Mouse (Mus musculus): ENCODE results near the gene Pax8. TPM values are rescaled to one million over a fixed set of nuclear protein-coding genes. Genes with fewer than 3 reads are reported as not detected.

Gene Pax8
- polyA plus RNA-seq, 1 experiment from 2014 or later = not detected

DNA sequence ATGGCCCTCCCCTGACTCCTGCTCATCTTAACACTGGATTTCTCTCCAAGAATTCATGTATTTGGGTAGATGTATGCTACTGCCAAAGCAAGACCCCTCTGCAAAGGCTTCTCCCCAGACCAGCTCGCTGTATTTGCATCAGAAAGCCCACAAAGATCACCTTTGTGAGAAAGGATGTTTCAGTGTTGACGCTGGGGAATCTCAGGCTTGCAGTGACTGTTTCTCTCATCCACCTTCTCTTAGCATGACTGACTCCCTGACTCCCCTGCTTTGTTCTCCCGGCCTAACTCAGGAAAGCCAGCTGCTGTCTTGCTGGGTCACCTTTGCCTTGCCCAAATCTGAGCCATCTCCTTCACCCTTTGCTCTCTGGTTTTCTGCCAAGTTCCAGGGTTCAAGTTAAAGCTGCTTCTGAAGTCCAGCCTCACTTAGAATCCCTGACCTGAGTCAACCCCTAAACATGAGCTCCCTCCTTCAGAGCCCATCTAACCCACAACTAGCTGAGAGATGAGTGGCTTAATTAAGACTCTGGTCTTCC is 32.1 kb downstream of the Pax8 start:
- WGBS = 58% methylated on average over 3 of the region's 3 CpGs
- Histone ChIP-seq H3K36me3 (ENCODE audit: control insufficient read depth, insufficient read depth, low read length) (no peaks in the 10 kb centered on the region), H3K4me2 (ENCODE audit: low read length) (no peak overlapping the region), H3K27ac (replicated peaks in 1 of 2; ENCODE audit: control insufficient read depth in 1 of 2, insufficient read depth in 1 of 2, low read depth in 2 of 2, low read length in 2 of 2) (no peak overlapping the region), H3K9ac (ENCODE audit: low read length) (no peak overlapping the region), H3K4me1 (ENCODE audit: control insufficient read depth in 2 of 2, insufficient read depth in 2 of 2, low read length in 2 of 2) (no peaks in the 10 kb centered on the region), H3K9me3 (ENCODE audit: control insufficient read depth, low read length) (no peaks in the 10 kb centered on the region), H3K27me3 (ENCODE audit: control insufficient read depth, insufficient read depth, low read length) (no peaks in the 10 kb centered on the region), H3K4me3 (ENCODE audit: control insufficient read depth in 1 of 2, insufficient read depth in 1 of 2, low read depth in 1 of 2, low read length in 2 of 2) (no peak overlapping the region)
- no peak for ATAC-seq (ENCODE audit: insufficient number of reproducible peaks, insufficient read depth, low FRiP score, low read depth)

DNA sequence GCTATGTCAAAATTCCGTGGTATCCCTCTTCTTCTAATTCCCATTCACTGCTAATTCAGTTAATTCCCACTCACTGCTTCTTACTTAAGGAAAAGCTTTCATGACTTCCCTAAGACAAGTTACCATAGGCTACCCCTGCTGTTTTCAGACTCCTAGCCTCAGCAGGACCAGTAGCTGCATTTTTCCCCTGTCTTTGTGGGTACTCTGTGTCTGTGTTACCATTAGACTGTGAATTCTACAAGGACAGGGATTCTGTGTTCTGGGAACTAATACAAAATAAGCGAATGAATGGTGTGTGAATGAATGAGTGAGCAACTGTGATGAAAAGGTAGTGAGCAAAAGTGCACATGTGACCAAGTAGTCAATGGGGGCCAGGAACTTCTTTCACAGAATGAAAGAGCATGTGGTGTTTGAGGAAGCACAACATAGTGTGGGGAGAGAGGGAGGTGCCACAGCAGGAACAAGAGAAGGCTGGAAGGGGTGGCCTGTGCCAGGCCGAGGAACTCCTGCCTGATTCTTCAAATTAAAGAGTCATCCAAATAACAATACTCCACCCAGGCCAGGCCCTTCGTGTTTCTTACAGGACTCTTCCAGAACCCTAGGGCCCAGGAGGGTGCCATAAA is 33.0 kb downstream of the Pax8 start:
- no peak overlapping the region for H3K4me3 ChIP-seq (ENCODE audit: control insufficient read depth in 1 of 2, insufficient read depth in 1 of 2, low read depth in 1 of 2, low read length in 2 of 2)
- H3K27me3 ChIP-seq (ENCODE audit: control insufficient read depth, insufficient read depth, low read length) = no peaks in the 10 kb centered on the region
- no peak overlapping the region for H3K4me2 ChIP-seq (ENCODE audit: low read length)
- H3K9ac ChIP-seq (ENCODE audit: low read length) = no peak overlapping the region
- no peaks in the 10 kb centered on the region for H3K4me1 ChIP-seq (ENCODE audit: control insufficient read depth in 2 of 2, insufficient read depth in 2 of 2, low read length in 2 of 2)
- H3K27ac ChIP-seq (replicated peaks in 1 of 2; ENCODE audit: control insufficient read depth in 1 of 2, insufficient read depth in 1 of 2, low read depth in 2 of 2, low read length in 2 of 2) = no peak overlapping the region
- H3K9me3 ChIP-seq (ENCODE audit: control insufficient read depth, low read length) = no peaks in the 10 kb centered on the region
- ATAC-seq (ENCODE audit: insufficient number of reproducible peaks, insufficient read depth, low FRiP score, low read depth) = no peak
- WGBS = 56% methylated on average over 4 of the region's 4 CpGs
- H3K36me3 ChIP-seq (ENCODE audit: control insufficient read depth, insufficient read depth, low read length) = no peaks in the 10 kb centered on the region

DNA sequence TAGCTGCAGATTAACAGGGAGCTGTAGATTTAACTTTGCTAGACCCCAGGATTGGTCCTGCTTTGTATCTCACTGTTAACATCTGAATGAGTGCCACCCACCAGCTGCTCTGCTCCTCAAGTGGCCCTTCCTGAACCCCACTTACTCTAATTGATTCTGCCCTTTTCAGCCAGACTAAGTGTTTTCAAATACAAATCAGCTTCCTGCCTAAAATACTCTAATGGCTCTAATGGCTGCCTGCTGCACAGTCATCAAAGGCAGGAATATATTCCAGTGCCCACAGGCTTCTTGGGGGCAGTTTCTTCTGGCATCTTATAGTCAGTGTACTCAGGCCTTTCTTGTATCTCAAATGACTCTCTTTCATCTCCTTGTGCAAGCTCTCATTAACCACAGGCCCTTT is 33.5 kb downstream of the Pax8 start:
- ATAC-seq (ENCODE audit: insufficient number of reproducible peaks, insufficient read depth, low FRiP score, low read depth) = no peak

DNA sequence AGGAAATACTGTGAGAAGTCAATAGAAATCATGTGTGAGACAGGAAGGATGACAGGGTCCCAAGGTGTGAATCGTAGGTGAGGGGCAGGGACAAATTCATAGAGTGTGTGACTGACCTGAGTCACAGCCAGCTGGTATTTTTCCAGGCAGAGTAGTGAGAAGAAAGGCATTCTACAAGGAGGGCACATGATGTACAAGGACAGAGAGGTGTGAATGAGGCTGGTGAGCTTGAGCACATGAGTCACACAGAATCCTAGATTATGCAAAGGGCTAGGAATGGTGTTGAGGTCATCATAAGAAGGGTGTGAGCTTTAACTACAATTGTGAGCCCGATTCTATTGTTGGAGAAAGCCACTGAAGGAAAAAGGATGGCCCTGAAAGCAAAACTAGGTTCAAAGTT is 35.3 kb downstream of the Pax8 start:
- Histone ChIP-seq H3K4me2 (ENCODE audit: low read length) (no peak overlapping the region), H3K9me3 (ENCODE audit: control insufficient read depth, low read length) (no peaks in the 10 kb centered on the region), H3K4me3 (ENCODE audit: control insufficient read depth in 1 of 2, insufficient read depth in 1 of 2, low read depth in 1 of 2, low read length in 2 of 2) (no peak overlapping the region), H3K9ac (ENCODE audit: low read length) (no peak overlapping the region), H3K27me3 (ENCODE audit: control insufficient read depth, insufficient read depth, low read length) (no peaks in the 10 kb centered on the region), H3K27ac (replicated peaks in 1 of 2; ENCODE audit: control insufficient read depth in 1 of 2, insufficient read depth in 1 of 2, low read depth in 2 of 2, low read length in 2 of 2) (no peak overlapping the region), H3K36me3 (ENCODE audit: control insufficient read depth, insufficient read depth, low read length) (no peaks in the 10 kb centered on the region), H3K4me1 (ENCODE audit: control insufficient read depth in 2 of 2, insufficient read depth in 2 of 2, low read length in 2 of 2) (no peaks in the 10 kb centered on the region)
- no peak for ATAC-seq (ENCODE audit: insufficient number of reproducible peaks, insufficient read depth, low FRiP score, low read depth)
- WGBS = 63% methylated on average over 2 of the region's 2 CpGs

More for the DNA sequence above, 33.5 kb downstream of the Pax8 start:
- Histone ChIP-seq H3K36me3 (ENCODE audit: control insufficient read depth, insufficient read depth, low read length) (no peaks in the 10 kb centered on the region), H3K9ac (ENCODE audit: low read length) (no peak overlapping the region), H3K27me3 (ENCODE audit: control insufficient read depth, insufficient read depth, low read length) (no peaks in the 10 kb centered on the region), H3K4me2 (ENCODE audit: low read length) (no peak overlapping the region), H3K27ac (replicated peaks in 1 of 2; ENCODE audit: control insufficient read depth in 1 of 2, insufficient read depth in 1 of 2, low read depth in 2 of 2, low read length in 2 of 2) (no peak overlapping the region), H3K4me3 (ENCODE audit: control insufficient read depth in 1 of 2, insufficient read depth in 1 of 2, low read depth in 1 of 2, low read length in 2 of 2) (no peak overlapping the region), H3K4me1 (ENCODE audit: control insufficient read depth in 2 of 2, insufficient read depth in 2 of 2, low read length in 2 of 2) (no peaks in the 10 kb centered on the region), H3K9me3 (ENCODE audit: control insufficient read depth, low read length) (no peaks in the 10 kb centered on the region)

DNA sequence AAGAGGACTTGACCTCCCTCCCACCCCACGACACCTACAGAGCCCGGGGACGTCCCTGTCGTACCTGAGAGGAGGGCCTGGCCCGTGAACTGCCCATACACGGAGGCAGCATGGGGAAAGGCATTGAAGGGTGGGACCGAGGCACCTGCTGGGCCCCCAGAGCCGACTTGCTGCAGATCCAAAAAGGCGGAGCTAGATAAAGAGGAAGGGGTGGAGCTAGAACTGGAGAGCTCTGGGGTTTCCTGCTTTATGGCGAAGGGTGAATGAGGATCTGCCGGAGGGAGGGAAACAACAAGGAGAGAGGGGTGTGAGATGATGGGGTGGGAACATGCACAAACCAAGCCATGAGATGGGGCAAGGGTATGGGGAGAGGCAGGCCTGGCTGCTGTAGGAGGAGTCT is 39.7 kb downstream of the Pax8 start:
- Histone ChIP-seq H3K4me2 (ENCODE audit: low read length) (no peak overlapping the region), H3K9ac (ENCODE audit: low read length) (no peak overlapping the region), H3K9me3 (ENCODE audit: control insufficient read depth, low read length) (no peaks in the 10 kb centered on the region), H3K27ac (replicated peaks in 1 of 2; ENCODE audit: control insufficient read depth in 1 of 2, insufficient read depth in 1 of 2, low read depth in 2 of 2, low read length in 2 of 2) (no peak overlapping the region), H3K27me3 (ENCODE audit: control insufficient read depth, insufficient read depth, low read length) (no peaks in the 10 kb centered on the region), H3K4me3 (ENCODE audit: control insufficient read depth in 1 of 2, insufficient read depth in 1 of 2, low read depth in 1 of 2, low read length in 2 of 2) (no peak overlapping the region), H3K36me3 (ENCODE audit: control insufficient read depth, insufficient read depth, low read length) (no peaks in the 10 kb centered on the region), H3K4me1 (ENCODE audit: control insufficient read depth in 2 of 2, insufficient read depth in 2 of 2, low read length in 2 of 2) (peaks cover 3 to 6% of the 10 kb centered on the region in 2 experiments; a peak in 2 of 4 replicates)
- WGBS = 65% methylated on average over 11 of the region's 11 CpGs
- ATAC-seq (ENCODE audit: insufficient number of reproducible peaks, insufficient read depth, low FRiP score, low read depth) = no peak

DNA sequence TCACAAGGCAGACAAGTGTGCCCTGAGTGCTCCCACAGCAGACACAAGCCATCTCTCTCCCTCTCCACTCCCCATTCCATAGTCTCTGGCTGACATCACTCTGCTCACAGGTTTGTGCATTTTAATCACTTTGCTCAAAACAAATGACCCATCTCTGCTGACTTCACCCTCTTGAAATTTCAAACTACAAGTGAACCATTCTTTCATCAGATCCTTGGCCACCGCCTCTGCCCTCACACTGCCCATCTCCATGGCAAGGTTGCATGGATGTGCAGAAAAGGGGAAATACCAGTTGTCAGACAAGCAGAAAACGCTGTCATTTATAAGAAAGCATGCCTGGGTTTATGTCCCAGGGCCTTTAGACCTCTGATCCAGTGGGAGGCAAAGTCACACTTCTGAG is 40.7 kb downstream of the Pax8 start:
- Histone ChIP-seq H3K27me3 (ENCODE audit: control insufficient read depth, insufficient read depth, low read length) (no peaks in the 10 kb centered on the region), H3K36me3 (ENCODE audit: control insufficient read depth, insufficient read depth, low read length) (no peaks in the 10 kb centered on the region), H3K4me1 (ENCODE audit: control insufficient read depth in 2 of 2, insufficient read depth in 2 of 2, low read length in 2 of 2) (peaks cover 3 to 6% of the 10 kb centered on the region in 2 experiments; a peak in 2 of 4 replicates), H3K9ac (ENCODE audit: low read length) (no peak overlapping the region), H3K9me3 (ENCODE audit: control insufficient read depth, low read length) (no peaks in the 10 kb centered on the region), H3K27ac (replicated peaks in 1 of 2; ENCODE audit: control insufficient read depth in 1 of 2, insufficient read depth in 1 of 2, low read depth in 2 of 2, low read length in 2 of 2) (no peak overlapping the region), H3K4me3 (ENCODE audit: control insufficient read depth in 1 of 2, insufficient read depth in 1 of 2, low read depth in 1 of 2, low read length in 2 of 2) (no peak overlapping the region), H3K4me2 (ENCODE audit: low read length) (no peak overlapping the region)
- 75% methylated on average over 2 of the region's 2 CpGs for WGBS
- ATAC-seq (ENCODE audit: insufficient number of reproducible peaks, insufficient read depth, low FRiP score, low read depth) = no peak

DNA sequence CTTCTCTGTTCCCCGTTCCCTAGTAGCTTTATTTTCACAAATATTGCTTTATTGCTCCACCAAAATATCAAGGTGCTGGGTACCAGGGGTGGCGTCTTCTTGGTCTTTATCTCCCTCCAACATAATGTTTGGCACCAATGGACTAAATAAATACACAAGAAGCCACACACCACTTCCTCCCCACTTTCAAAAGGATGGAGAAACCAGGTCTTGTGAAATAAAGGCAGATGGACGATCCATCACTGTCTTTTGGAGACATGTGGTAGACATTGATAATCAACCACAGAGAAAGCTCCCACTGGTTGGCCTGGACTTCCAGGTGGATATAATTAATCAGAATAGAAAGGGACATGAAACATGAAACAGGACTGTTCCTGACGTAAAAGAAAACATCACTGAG is 45.6 kb downstream of the Pax8 start:
- H3K36me3 ChIP-seq (ENCODE audit: control insufficient read depth, insufficient read depth, low read length) = no peaks in the 10 kb centered on the region
- peaks cover 3 to 6% of the 10 kb centered on the region in 2 experiments; a peak in 2 of 4 replicates for H3K4me1 ChIP-seq (ENCODE audit: control insufficient read depth in 2 of 2, insufficient read depth in 2 of 2, low read length in 2 of 2)
- no peaks in the 10 kb centered on the region for H3K27me3 ChIP-seq (ENCODE audit: control insufficient read depth, insufficient read depth, low read length)
- H3K9me3 ChIP-seq (ENCODE audit: control insufficient read depth, low read length) = no peaks in the 10 kb centered on the region
- H3K9ac ChIP-seq (ENCODE audit: low read length) = no peak overlapping the region
- H3K27ac ChIP-seq (replicated peaks in 1 of 2; ENCODE audit: control insufficient read depth in 1 of 2, insufficient read depth in 1 of 2, low read depth in 2 of 2, low read length in 2 of 2) = no peak overlapping the region
- ATAC-seq (ENCODE audit: insufficient number of reproducible peaks, insufficient read depth, low FRiP score, low read depth) = no peak
- no peak overlapping the region for H3K4me2 ChIP-seq (ENCODE audit: low read length)
- H3K4me3 ChIP-seq (ENCODE audit: control insufficient read depth in 1 of 2, insufficient read depth in 1 of 2, low read depth in 1 of 2, low read length in 2 of 2) = no peak overlapping the region
- 77% methylated on average over 4 of the region's 4 CpGs for WGBS

All from heart, embryonic 14.5 days (tissue).